Mouse (Mus musculus): ENCODE data around the gene Fcgr3.

Gene Fcgr3

GRCm38 (mm10) chr1:171005586-171005985 lies 59.1 kb downstream of the Fcgr3 start:
- no peak for DNase-seq

DNA sequence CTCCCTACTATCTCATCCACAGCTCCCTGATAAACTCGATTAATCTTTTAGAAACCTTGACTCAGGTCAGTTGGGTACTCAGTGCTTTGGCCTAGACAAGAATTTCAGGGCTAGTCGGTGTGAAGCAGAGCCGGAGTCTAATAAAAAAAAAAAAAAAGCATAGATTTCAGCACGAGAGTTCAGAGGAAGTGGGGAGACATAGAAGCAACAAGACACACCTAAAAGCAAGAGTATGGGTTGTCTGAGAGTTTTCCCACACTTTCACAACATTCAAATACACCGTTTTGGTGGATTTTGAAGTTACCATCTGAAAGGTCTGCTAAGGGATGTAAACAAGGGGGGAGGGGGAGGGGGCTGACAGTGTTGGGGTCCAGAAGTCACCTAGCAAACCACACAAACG lies 59.7 kb downstream of the Fcgr3 start:
- DNase-seq: no peak

All from B cell, adult 2 months (primary cell).